Mouse (Mus musculus) neural tube, embryonic 14.5 days (tissue): ENCODE measurements around the gene Mrpl33. TPM values are rescaled to one million over a fixed set of nuclear protein-coding genes. Genes with fewer than 3 reads are reported as not detected.

ENCODE experiments used
- ATAC-seq: fragments of 200-750 bp; cut with Nextera tagmentation; 2 replicates; pipeline ENCODE4 v1.8.0; 2017; ENCODE audit warnings: low read depth, mild to moderate bottlenecking, moderate TSS enrichment, moderate library complexity
- H3K27ac ChIP-seq: fragments of 300-500 bp; sonication (generic); 2 replicates; pipeline ENCODE4 v1.5.1; 2014; ENCODE audit warnings: low read depth, mild to moderate bottlenecking, control low read depth, low read length, moderate library complexity, mixed read lengths
- H3K27me3 ChIP-seq: fragments of 300-500 bp; sonication (generic); 2 replicates; pipeline ENCODE4 v1.6.1; 2014; ENCODE audit warnings: low read length; ENCODE audit not compliant: control insufficient read depth, insufficient read depth
- H3K36me3 ChIP-seq: fragments of 300-500 bp; sonication (generic); 2 replicates; pipeline ENCODE4 v1.6.1; 2014; ENCODE audit warnings: low read length, mixed read lengths; ENCODE audit not compliant: control insufficient read depth, insufficient read depth
- H3K4me1 ChIP-seq: fragments of 300-500 bp; sonication (generic); 2 replicates; pipeline ENCODE4 v1.6.1; 2014; ENCODE audit warnings: low read length; ENCODE audit not compliant: control insufficient read depth, insufficient read depth
- H3K4me2 ChIP-seq: fragments of 300-500 bp; sonication (generic); 2 replicates; pipeline ENCODE4 v1.6.1; 2014; ENCODE audit warnings: mild to moderate bottlenecking, low read depth, low read length, control low read depth
- H3K4me3 ChIP-seq: fragments of 300-500 bp; sonication (generic); 2 replicates; pipeline ENCODE4 v1.5.1; 2014; ENCODE audit warnings: low read depth, low read length, control low read depth, mixed read lengths
- H3K9ac ChIP-seq: fragments of 300-500 bp; sonication (generic); replicated peaks from 2 replicates; pipeline ENCODE4 v1.6.1; 2014; ENCODE audit warnings: low read depth, mild to moderate bottlenecking, control low read depth, low read length, mixed read lengths
- H3K9me3 ChIP-seq: fragments of 300-500 bp; sonication (generic); 2 replicates; pipeline ENCODE4 v1.6.1; 2016; ENCODE audit warnings: low read length; ENCODE audit not compliant: control insufficient read depth
- WGBS: fragments of 180-500 bp; shearing (Covaris S2); extraction: QIAGEN DNeasy Blood & Tissue Kit; methylation state at CpG from one replicate; pipeline ENCODE4 v1.1.7; 2014; 5-methylcytosine and 5-hydroxymethylcytosine counted together
- polyA plus RNA-seq: library from polyadenylated mRNA; unstranded; fragments of >200 nt; fragmentation: Nextera tagmentation; extraction: Ambion mirVana; gene quantifications from 2 replicates; pipeline ENCODE4 v1.2.1, GENCODE M21; 2014

Gene Mrpl33
- 189 and 200 TPM in 2 replicates for polyA plus RNA-seq

GRCm38 (mm10) chr5:31596481-31597429, at the start of gene Mrpl33:
Mrpl33 (plus strand) TSS chr5:31596935.
- Histone ChIP-seq H3K9ac (peak within 1 kb of the TSS; percentile 22; the same call in 1 of the 2 replicates), H3K27me3 (no peaks in the 10 kb centered on the region), H3K4me3 (peak within 1 kb of the TSS; percentile 20), H3K4me1 (no peaks in the 10 kb centered on the region), H3K9me3 (no peaks in the 10 kb centered on the region), H3K4me2 (peak within 1 kb of the TSS; percentile 49), H3K27ac (no peak within 1 kb of the TSS), H3K36me3 (no peaks in the 10 kb centered on the region)
- 11% methylated on average over 26 of the region's 26 CpGs for WGBS
- ATAC-seq = no peak

GRCm38 (mm10) chr5:31559401-31559800, 37.3 kb upstream of the Mrpl33 start:
- Histone ChIP-seq H3K27me3 (no peaks in the 10 kb centered on the region), H3K4me3 (no peak overlapping the region), H3K4me2 (no peak overlapping the region), H3K36me3 (peaks cover 14% of the 10 kb centered on the region), H3K9me3 (no peaks in the 10 kb centered on the region), H3K27ac (no peak overlapping the region), H3K4me1 (no peaks in the 10 kb centered on the region), H3K9ac (no peak overlapping the region)
- WGBS = 9% methylated on average over 1 of the region's 1 CpGs
- no peak for ATAC-seq

GRCm38 (mm10) chr5:31560352-31560751, 36.4 kb upstream of the Mrpl33 start:
- H3K9ac ChIP-seq = no peak overlapping the region
- no peaks in the 10 kb centered on the region for H3K27me3 ChIP-seq
- no peaks in the 10 kb centered on the region for H3K9me3 ChIP-seq
- H3K36me3 ChIP-seq = peaks cover 12% of the 10 kb centered on the region; the same call in 1 of the 2 replicates
- H3K4me1 ChIP-seq = no peaks in the 10 kb centered on the region
- WGBS = 98% methylated on average over 2 of the region's 2 CpGs
- H3K27ac ChIP-seq = no peak overlapping the region
- H3K4me3 ChIP-seq = no peak overlapping the region
- no peak overlapping the region for H3K4me2 ChIP-seq
- no peak for ATAC-seq

- ATAC-seq = no peak
- H3K4me1 ChIP-seq = no peaks in the 10 kb centered on the region
- H3K36me3 ChIP-seq = peaks cover 8% of the 10 kb centered on the region; the same call in 1 of the 2 replicates
- no peak overlapping the region for H3K4me2 ChIP-seq
- no peak overlapping the region for H3K4me3 ChIP-seq
- no peaks in the 10 kb centered on the region for H3K9me3 ChIP-seq
- H3K27ac ChIP-seq = no peak overlapping the region
- WGBS = 90% methylated on average over 7 of the region's 7 CpGs
- H3K27me3 ChIP-seq = no peaks in the 10 kb centered on the region
- H3K9ac ChIP-seq = no peak overlapping the region
Measured at GRCm38 (mm10) chr5:31562036-31562666, 34.6 kb upstream of the Mrpl33 start.

GRCm38 (mm10) chr5:31563496-31563895, 33.2 kb upstream of the Mrpl33 start:
- Histone ChIP-seq H3K9me3 (no peaks in the 10 kb centered on the region), H3K27ac (no peak overlapping the region), H3K4me1 (no peaks in the 10 kb centered on the region), H3K9ac (no peak overlapping the region), H3K27me3 (no peaks in the 10 kb centered on the region), H3K4me3 (no peak overlapping the region), H3K36me3 (peaks cover 5% of the 10 kb centered on the region; the same call in 1 of the 2 replicates), H3K4me2 (no peak overlapping the region)
- WGBS = 12% methylated on average over 6 of the region's 6 CpGs
- peak; percentile 41; the same call in 1 of the 2 replicates for ATAC-seq

- Histone ChIP-seq H3K9ac (no peak overlapping the region), H3K4me1 (no peaks in the 10 kb centered on the region), H3K4me2 (no peak overlapping the region), H3K27me3 (no peaks in the 10 kb centered on the region), H3K36me3 (peaks cover 5% of the 10 kb centered on the region; the same call in 1 of the 2 replicates), H3K9me3 (no peaks in the 10 kb centered on the region), H3K4me3 (no peak overlapping the region), H3K27ac (no peak overlapping the region)
- WGBS = 42% methylated on average over 7 of the region's 7 CpGs
- no peak for ATAC-seq
Measured at GRCm38 (mm10) chr5:31563905-31564304, 32.8 kb upstream of the Mrpl33 start.

GRCm38 (mm10) chr5:31564976-31565375, 31.8 kb upstream of the Mrpl33 start:
- Histone ChIP-seq H3K4me3 (no peak overlapping the region), H3K27me3 (no peaks in the 10 kb centered on the region), H3K9me3 (no peaks in the 10 kb centered on the region), H3K4me1 (no peaks in the 10 kb centered on the region), H3K9ac (no peak overlapping the region), H3K36me3 (peaks cover 5% of the 10 kb centered on the region; the same call in 1 of the 2 replicates), H3K4me2 (no peak overlapping the region), H3K27ac (no peak overlapping the region)
- 94% methylated on average over 4 of the region's 4 CpGs for WGBS
- no peak for ATAC-seq

GRCm38 (mm10) chr5:31566026-31566425, 30.7 kb upstream of the Mrpl33 start:
- H3K4me3 ChIP-seq = no peak overlapping the region
- H3K4me1 ChIP-seq = no peaks in the 10 kb centered on the region
- no peak overlapping the region for H3K4me2 ChIP-seq
- WGBS = 78% methylated on average over 7 of the region's 7 CpGs
- no peak overlapping the region for H3K27ac ChIP-seq
- no peaks in the 10 kb centered on the region for H3K36me3 ChIP-seq
- H3K9ac ChIP-seq = no peak overlapping the region
- H3K27me3 ChIP-seq = no peaks in the 10 kb centered on the region
- no peak for ATAC-seq
- H3K9me3 ChIP-seq = no peaks in the 10 kb centered on the region

- H3K9ac ChIP-seq = no peak overlapping the region
- 48% methylated on average over 3 of the region's 3 CpGs for WGBS
- no peak overlapping the region for H3K27ac ChIP-seq
- H3K27me3 ChIP-seq = no peaks in the 10 kb centered on the region
- no peaks in the 10 kb centered on the region for H3K4me1 ChIP-seq
- no peak for ATAC-seq
- no peak overlapping the region for H3K4me2 ChIP-seq
- no peak overlapping the region for H3K4me3 ChIP-seq
- H3K36me3 ChIP-seq = no peaks in the 10 kb centered on the region
- no peaks in the 10 kb centered on the region for H3K9me3 ChIP-seq
Measured at GRCm38 (mm10) chr5:31566457-31566856, 30.3 kb upstream of the Mrpl33 start.
